Mouse (Mus musculus) megakaryocyte, embryonic 14.5 days (primary cell): ENCODE data around the gene Sipa1l2. TPM values are rescaled to one million over a fixed set of nuclear protein-coding genes. Genes with fewer than 3 reads are reported as not detected.

Experiments used
- H3K27me3 ChIP-seq: replicated peaks from 2 replicates; pipeline ENCODE3; 2012; ENCODE audit warnings: inconsistent platforms
- H3K36me3 ChIP-seq: replicated peaks from 2 replicates; pipeline ENCODE3; 2012; ENCODE audit warnings: low read length, inconsistent platforms, mixed read lengths
- H3K4me1 ChIP-seq: 2 replicates; pipeline ENCODE4 v1.6.1; 2012; ENCODE audit warnings: inconsistent platforms
- H3K4me3 ChIP-seq: replicated peaks from 2 replicates; pipeline ENCODE3; 2012; ENCODE audit warnings: moderate library complexity, mild to moderate bottlenecking, inconsistent platforms
- H3K9me3 ChIP-seq: 2 replicates; pipeline ENCODE4 v1.6.1; 2012; ENCODE audit warnings: inconsistent platforms
- FLI1 ChIP-seq: IDR thresholded peaks from 2 replicates; pipeline ENCODE4 v1.6.1; 2012; ENCODE audit warnings: low read length, inconsistent platforms, mixed read lengths
- GATA1 ChIP-seq: IDR thresholded peaks from 3 replicates; pipeline ENCODE4 v1.6.1; 2012; ENCODE audit warnings: mixed read lengths, low read length, inconsistent platforms, borderline replicate concordance
- polyA plus RNA-seq: library from polyadenylated mRNA; stranded (reverse); fragments of >175 nt; gene quantifications from 2 replicates; pipeline ENCODE4 v1.2.3, GENCODE M21; 2012; ENCODE audit warnings: low replicate concordance; ENCODE audit not compliant: insufficient read depth

The Sipa1l2 gene
- polyA plus RNA-seq, 1 experiment, result 0.78 TPM

GRCm38 (mm10) chr8:125484530-125485196 lies 84.9 kb downstream of the Sipa1l2 start:
- H3K4me1 ChIP-seq, result no peaks in the 10 kb centered on the region
- H3K36me3 ChIP-seq, result no peaks in the 10 kb centered on the region
- no peak overlapping the region for H3K4me3 ChIP-seq
- TF ChIP-seq FLI1 (no peak), GATA1 (no peak)
- peaks cover 27% of the 10 kb centered on the region for H3K9me3 ChIP-seq
- H3K27me3 ChIP-seq, result no peaks in the 10 kb centered on the region

- no peaks in the 10 kb centered on the region for H3K36me3 ChIP-seq
- TF ChIP-seq FLI1 (no peak), GATA1 (no peak)
- no peaks in the 10 kb centered on the region for H3K27me3 ChIP-seq
These were observed 87.0 kb downstream of the Sipa1l2 start for GRCm38 (mm10) chr8:125482491-125483096.

GRCm38 (mm10) chr8:125474876-125475275 lies 94.7 kb downstream of the Sipa1l2 start:
- peaks cover 5% of the 10 kb centered on the region; the same call in 1 of the 2 replicates for H3K9me3 ChIP-seq
- no peak overlapping the region for H3K4me3 ChIP-seq
- no peaks in the 10 kb centered on the region for H3K4me1 ChIP-seq
- TF ChIP-seq GATA1 (no peak), FLI1 (no peak)
- H3K27me3 ChIP-seq, result peaks cover 2% of the 10 kb centered on the region
- H3K36me3 ChIP-seq, result no peaks in the 10 kb centered on the region

More at GRCm38 (mm10) chr8:125482491-125483096, 87.0 kb downstream of the Sipa1l2 start:
- Histone ChIP-seq H3K4me1 (no peaks in the 10 kb centered on the region), H3K9me3 (peaks cover 30% of the 10 kb centered on the region), H3K4me3 (no peak overlapping the region)

GRCm38 (mm10) chr8:125471374-125471773 lies 98.2 kb downstream of the Sipa1l2 start:
- no peaks in the 10 kb centered on the region for H3K4me1 ChIP-seq
- H3K27me3 ChIP-seq, result peaks cover 2% of the 10 kb centered on the region
- no peaks in the 10 kb centered on the region for H3K36me3 ChIP-seq
- H3K4me3 ChIP-seq, result no peak overlapping the region
- no peaks in the 10 kb centered on the region for H3K9me3 ChIP-seq
- TF ChIP-seq GATA1 (no peak), FLI1 (no peak)

GRCm38 (mm10) chr8:125465156-125465821 lies 104.3 kb downstream of the Sipa1l2 start:
- Histone ChIP-seq H3K4me3 (no peak overlapping the region), H3K27me3 (peaks cover 3% of the 10 kb centered on the region), H3K9me3 (no peaks in the 10 kb centered on the region), H3K36me3 (no peaks in the 10 kb centered on the region), H3K4me1 (peaks cover 3% of the 10 kb centered on the region; the same call in 1 of the 2 replicates)
- TF ChIP-seq FLI1 (no peak), GATA1 (no peak)

- Histone ChIP-seq H3K4me1 (peaks cover 3% of the 10 kb centered on the region; the same call in 1 of the 2 replicates), H3K36me3 (no peaks in the 10 kb centered on the region), H3K4me3 (no peak overlapping the region), H3K27me3 (peaks cover 3% of the 10 kb centered on the region), H3K9me3 (no peaks in the 10 kb centered on the region)
- TF ChIP-seq GATA1 (no peak), FLI1 (no peak)
These were observed 106.7 kb downstream of the Sipa1l2 start for GRCm38 (mm10) chr8:125462901-125463300.

- H3K27me3 ChIP-seq, result peaks cover 3% of the 10 kb centered on the region
- no peaks in the 10 kb centered on the region for H3K9me3 ChIP-seq
- H3K4me1 ChIP-seq, result peaks cover 3% of the 10 kb centered on the region; the same call in 1 of the 2 replicates
- peak overlapping the region; percentile 60 for H3K4me3 ChIP-seq
- TF ChIP-seq FLI1 (no peak), GATA1 (no peak)
- H3K36me3 ChIP-seq, result no peaks in the 10 kb centered on the region
These were observed 108.1 kb downstream of the Sipa1l2 start for GRCm38 (mm10) chr8:125461504-125461903.

- Histone ChIP-seq H3K36me3 (no peaks in the 10 kb centered on the region), H3K9me3 (no peaks in the 10 kb centered on the region), H3K27me3 (peaks cover 3% of the 10 kb centered on the region), H3K4me3 (no peak overlapping the region), H3K4me1 (peaks cover 3% of the 10 kb centered on the region; the same call in 1 of the 2 replicates)
- TF ChIP-seq FLI1 (no peak), GATA1 (no peak)
These were observed 109.0 kb downstream of the Sipa1l2 start for GRCm38 (mm10) chr8:125460602-125461001.

- Histone ChIP-seq H3K4me1 (no peaks in the 10 kb centered on the region), H3K27me3 (peaks cover 7% of the 10 kb centered on the region), H3K9me3 (no peaks in the 10 kb centered on the region), H3K36me3 (no peaks in the 10 kb centered on the region), H3K4me3 (no peak overlapping the region)
- TF ChIP-seq FLI1, result no peak
- TF ChIP-seq GATA1, result no peak
These were observed 120.6 kb downstream of the Sipa1l2 start for GRCm38 (mm10) chr8:125449048-125449447.

- Histone ChIP-seq H3K36me3 (no peaks in the 10 kb centered on the region), H3K27me3 (peaks cover 9% of the 10 kb centered on the region), H3K9me3 (no peaks in the 10 kb centered on the region), H3K4me1 (no peaks in the 10 kb centered on the region), H3K4me3 (peak overlapping the region; percentile 64)
- TF ChIP-seq FLI1 (no peak), GATA1 (no peak)
These were observed 122.1 kb downstream of the Sipa1l2 start for GRCm38 (mm10) chr8:125447543-125447942.
